8 mouse cellular contexts compared by ENCODE assay signal in the genomic region with DNA sequence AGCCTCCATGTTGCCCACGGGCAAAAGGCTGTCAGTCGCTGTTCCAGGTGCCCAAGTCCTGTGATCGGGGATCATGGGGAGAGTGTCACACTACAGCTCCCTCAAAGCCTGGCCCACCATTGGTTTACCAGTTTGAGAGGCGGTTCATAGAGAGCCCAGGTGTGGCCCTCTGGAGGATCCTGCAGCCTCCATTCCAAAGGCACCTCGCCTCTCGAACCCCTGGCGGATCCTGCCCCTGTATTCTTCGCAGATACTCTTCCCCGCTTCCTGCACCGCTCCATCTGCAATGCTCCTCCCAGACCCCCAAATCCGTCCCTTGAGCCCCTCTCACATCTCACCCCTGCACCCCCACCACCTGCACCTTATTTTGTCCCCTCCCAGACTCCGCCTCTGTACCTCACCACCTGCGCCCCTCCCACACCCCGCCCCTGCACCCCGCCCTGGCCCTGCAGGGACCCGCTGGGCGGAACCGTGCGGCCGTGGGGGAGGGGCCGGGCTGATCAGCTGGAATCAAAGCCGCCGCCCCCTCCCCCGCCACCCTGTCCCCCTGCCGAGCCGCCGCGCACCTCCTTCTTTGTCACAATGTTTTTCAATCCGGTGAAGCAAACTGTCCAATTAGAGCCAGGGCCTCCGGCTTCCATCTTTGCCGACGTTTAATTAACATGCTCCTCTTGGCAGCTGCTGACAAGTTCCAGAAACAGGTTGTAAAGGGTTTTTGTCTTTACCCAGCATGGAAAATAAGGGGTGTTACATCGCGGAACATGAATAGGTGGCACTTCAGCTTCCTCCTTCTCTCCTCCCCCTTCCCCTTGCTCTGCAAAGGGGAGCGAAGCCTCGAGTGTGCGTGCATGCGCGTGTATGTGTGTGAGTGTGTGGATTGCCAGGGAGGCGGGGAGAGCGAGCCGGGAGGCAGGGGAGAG. TPM values are rescaled to one million over a fixed set of nuclear protein-coding genes. Genes with fewer than 3 reads are reported as not detected.
DNase-seq lines count a peak whose midpoint lies in the region; ATAC-seq and TF ChIP-seq lines count a peak whose summit lies in the region.

No protein-coding gene starts in this region.

- H3K27me3 ChIP-seq in testis, adult 2 months (ENCODE audit: control insufficient read depth, insufficient read depth, low read length) = no peaks in the 10 kb centered on the region
- H3K27me3 ChIP-seq in embryonic facial prominence, embryonic 10.5 days (replicated peaks; ENCODE audit: low read depth, poor library complexity, severe bottlenecking) = peaks cover 97% of the 10 kb centered on the region
- H3K27me3 ChIP-seq in neural tube, embryonic 11.5 days (ENCODE audit: control insufficient read depth, insufficient read depth, low read length) = peaks cover 59% of the 10 kb centered on the region

- intact Hi-C loops in left cerebral cortex, postnatal 36 days (cut with DNase I) = loop anchor here (1.0 to 10.0 kb wide), 2 partner anchors 15 to 217 kb away; no protein-coding TSS in a partner anchor

- H3K4me3 ChIP-seq in testis, adult 2 months (ENCODE audit: control insufficient read depth, low read depth, low read length) = peak overlapping the region; percentile 2
- H3K4me3 ChIP-seq in embryonic facial prominence, embryonic 10.5 days = peak overlapping the region; percentile 53
- peak overlapping the region; percentile 27 for H3K4me3 ChIP-seq in neural tube, embryonic 11.5 days (ENCODE audit: low read depth, low read length)

- H3K4me1 ChIP-seq in testis, adult 2 months (ENCODE audit: control insufficient read depth, insufficient read depth, low read length) = peaks cover 10% of the 10 kb centered on the region
- peaks cover 40% of the 10 kb centered on the region for H3K4me1 ChIP-seq in embryonic facial prominence, embryonic 10.5 days
- peaks cover 12% of the 10 kb centered on the region for H3K4me1 ChIP-seq in neural tube, embryonic 11.5 days (ENCODE audit: control insufficient read depth, insufficient read depth, low read length)

- WGBS in embryonic facial prominence, embryonic 10.5 days = 2% methylated on average over 42 of the region's 42 CpGs
- WGBS in neural tube, embryonic 11.5 days = under 1% methylated on average over 42 of the region's 42 CpGs

- no peaks in the 10 kb centered on the region for H3K36me3 ChIP-seq in testis, adult 2 months (ENCODE audit: control insufficient read depth, insufficient read depth, low read length)
- H3K36me3 ChIP-seq in embryonic facial prominence, embryonic 10.5 days (replicated peaks) = no peaks in the 10 kb centered on the region
- no peaks in the 10 kb centered on the region for H3K36me3 ChIP-seq in neural tube, embryonic 11.5 days (ENCODE audit: control insufficient read depth, insufficient read depth, low read length)

- H3K27ac ChIP-seq in testis, adult 2 months (ENCODE audit: control insufficient read depth, insufficient read depth, low read depth, low read length) = no peak overlapping the region
- H3K27ac ChIP-seq in embryonic facial prominence, embryonic 10.5 days (replicated peaks) = no peak overlapping the region; the same call in none of the 2 replicates
- H3K27ac ChIP-seq in neural tube, embryonic 11.5 days (ENCODE audit: low read depth, low read length) = peak overlapping the region; percentile 58

- TF ChIP-seq CTCF in testis, adult 2 months (IDR thresholded peaks at IDR 0.05; ENCODE audit: control insufficient read depth, insufficient read depth, insufficient replicate concordance, low read depth, low read length) = no peak

- no peak for DNase-seq in testis, postnatal 14 days (ENCODE audit: low spot score)
- DNase-seq in embryonic facial prominence, embryonic 10.5 days (ENCODE audit: low spot score) = peak; percentile 66
- DNase-seq in hindlimb bud, embryonic 11.5 days (ENCODE audit: extremely low spot score, low read depth, low spot score) = peak; percentile 26
- DNase-seq in left cerebral cortex, postnatal 36 days (ENCODE audit: low spot score in 2 of 2) = peak; percentile 78 to 83
- peak; percentile 72 for DNase-seq in neural tube, embryonic 11.5 days (ENCODE audit: low spot score)
- DNase-seq in yolk sac, embryonic 10.5 days (ENCODE audit: low spot score) = no peak
- DNase-seq in adipocyte (ENCODE audit: low spot score) = no peak

- peak overlapping the region; percentile 42 for H3K4me2 ChIP-seq in neural tube, embryonic 11.5 days (ENCODE audit: low read depth)

- peaks cover 6% of the 10 kb centered on the region; the same call in 1 of the 2 replicates for H3K9me3 ChIP-seq in embryonic facial prominence, embryonic 10.5 days
- no peaks in the 10 kb centered on the region for H3K9me3 ChIP-seq in neural tube, embryonic 11.5 days (ENCODE audit: control insufficient read depth, low read length)

- ATAC-seq in neural tube, embryonic 11.5 days (ENCODE audit: insufficient read depth, low FRiP score, low TSS enrichment) = peak; percentile 49

- H3K9ac ChIP-seq in neural tube, embryonic 11.5 days (ENCODE audit: low read length) = peak overlapping the region; percentile 20

- no peak for TF ChIP-seq POLR2A in testis, adult 2 months (IDR thresholded peaks at IDR 0.05; ENCODE audit: control insufficient read depth, low read depth, low read length)

RNA-seq across cellular contexts. Expression of gene Rhcg, which starts 25.4 kb away (rescaled TPM):
- 43.5 and 44.2 TPM in 2 replicates for polyA plus RNA-seq in testis, adult 2 months (2012; rRNA removed)
- 0.51 TPM in 1 of 2 replicates, not detected in the other for polyA plus RNA-seq in embryonic facial prominence, embryonic 10.5 days (2016; fragmentation: Nextera tagmentation; extraction: Ambion mirVana)
- 1 to 10 TPM in 1 of 2 experiments, under 1 TPM in 1; 0.82 to 1.4 TPM for total RNA-seq in left cerebral cortex, postnatal 36 days (2021)
- polyA plus RNA-seq in neural tube, embryonic 11.5 days (2014; fragmentation: Nextera tagmentation; extraction: Ambion mirVana) = 0.97 and 1.8 TPM in 2 replicates

Comparison
In these comparisons a context has a peak if more than half of its experiments do, and no peak if none do; other contexts are left out.
1. H3K4me3 ChIP-seq: peak in every context shown above with its lines; median percentile 53 in embryonic facial prominence, embryonic 10.5 days; 27 in neural tube, embryonic 11.5 days; 2 in testis, adult 2 months.
2. DNase-seq: peak in embryonic facial prominence, embryonic 10.5 days (single experiment), hindlimb bud, embryonic 11.5 days (single experiment), left cerebral cortex, postnatal 36 days (2 of 2) and neural tube, embryonic 11.5 days (single experiment); none in testis, postnatal 14 days (single experiment), yolk sac, embryonic 10.5 days (single experiment) and adipocyte (single experiment).
3. RNA of gene Rhcg, which starts 25.4 kb away (polyA plus RNA-seq): 43.5 to 44.2 TPM in testis, adult 2 months; 0.97 to 1.8 TPM in neural tube, embryonic 11.5 days and 0.51 TPM in embryonic facial prominence, embryonic 10.5 days; every median in the first group is over 10 times any median in the second.